Mouse (Mus musculus): ENCODE results near the gene Chid1. TPM values are rescaled to one million over a fixed set of nuclear protein-coding genes. Genes with fewer than 3 reads are reported as not detected.

The Chid1 gene
- polyA plus RNA-seq, 1 experiment from 2014 or later, result 24.3 TPM

- no peak overlapping the region for H3K27ac ChIP-seq
- no peaks in the 10 kb centered on the region for H3K4me1 ChIP-seq
- peaks cover 34% of the 10 kb centered on the region for H3K36me3 ChIP-seq (ENCODE audit: poor library complexity, severe bottlenecking)
- no peak overlapping the region for H3K4me3 ChIP-seq
- H3K9ac ChIP-seq, result no peak overlapping the region
- H3K27me3 ChIP-seq, result no peaks in the 10 kb centered on the region
- no peaks in the 10 kb centered on the region for H3K9me3 ChIP-seq (replicated peaks)
- WGBS, result 77% methylated on average over 1 of the region's 1 CpGs
- no peak overlapping the region for H3K4me2 ChIP-seq
- no peak for ATAC-seq
Observed at GRCm38 (mm10) chr7:141493729-141494128, 45.9 kb downstream of the Chid1 start.

GRCm38 (mm10) chr7:141492738-141493137, 46.9 kb downstream of the Chid1 start:
- no peak for ATAC-seq
- H3K36me3 ChIP-seq (ENCODE audit: poor library complexity, severe bottlenecking), result peaks cover 34% of the 10 kb centered on the region

GRCm38 (mm10) chr7:141491151-141491550, 48.5 kb downstream of the Chid1 start:
- H3K27ac ChIP-seq, result no peak overlapping the region
- no peaks in the 10 kb centered on the region for H3K4me1 ChIP-seq
- H3K27me3 ChIP-seq, result no peaks in the 10 kb centered on the region
- H3K9ac ChIP-seq, result no peak overlapping the region
- no peak overlapping the region for H3K4me3 ChIP-seq
- WGBS, result 83% methylated on average over 2 of the region's 2 CpGs
- peaks cover 34% of the 10 kb centered on the region for H3K36me3 ChIP-seq (ENCODE audit: poor library complexity, severe bottlenecking)
- no peaks in the 10 kb centered on the region for H3K9me3 ChIP-seq (replicated peaks)
- no peak overlapping the region for H3K4me2 ChIP-seq
- no peak for ATAC-seq

More at GRCm38 (mm10) chr7:141492738-141493137, 46.9 kb downstream of the Chid1 start:
- Histone ChIP-seq H3K27ac (no peak overlapping the region), H3K4me2 (no peak overlapping the region), H3K9me3 (replicated peaks) (no peaks in the 10 kb centered on the region), H3K9ac (no peak overlapping the region), H3K27me3 (no peaks in the 10 kb centered on the region), H3K4me1 (no peaks in the 10 kb centered on the region), H3K4me3 (no peak overlapping the region)
- WGBS, result 84% methylated on average over 5 of the region's 5 CpGs

GRCm38 (mm10) chr7:141487141-141487540, 52.5 kb downstream of the Chid1 start:
- no peak overlapping the region for H3K4me2 ChIP-seq
- H3K9ac ChIP-seq, result no peak overlapping the region
- H3K27me3 ChIP-seq, result peaks cover 14% of the 10 kb centered on the region
- H3K4me3 ChIP-seq, result no peak overlapping the region
- 90% methylated on average over 7 of the region's 7 CpGs for WGBS
- no peak overlapping the region for H3K27ac ChIP-seq
- peaks cover 12% of the 10 kb centered on the region for H3K4me1 ChIP-seq
- no peaks in the 10 kb centered on the region for H3K9me3 ChIP-seq (replicated peaks)
- 0 out of 2 replicates have a peak, but pooled peaks cover 8% of the 10 kb centered on the region for H3K36me3 ChIP-seq (ENCODE audit: poor library complexity, severe bottlenecking)
- ATAC-seq, result no peak

GRCm38 (mm10) chr7:141486239-141486638, 53.4 kb downstream of the Chid1 start:
- Histone ChIP-seq H3K9me3 (replicated peaks) (no peaks in the 10 kb centered on the region), H3K27me3 (peaks cover 18% of the 10 kb centered on the region), H3K27ac (no peak overlapping the region), H3K4me2 (no peak overlapping the region), H3K36me3 (ENCODE audit: poor library complexity, severe bottlenecking) (no peaks in the 10 kb centered on the region), H3K4me3 (no peak overlapping the region), H3K9ac (no peak overlapping the region), H3K4me1 (peaks cover 19% of the 10 kb centered on the region)
- no peak for ATAC-seq
- 84% methylated on average over 1 of the region's 1 CpGs for WGBS

GRCm38 (mm10) chr7:141485606-141486005, 54.1 kb downstream of the Chid1 start:
- no peaks in the 10 kb centered on the region for H3K9me3 ChIP-seq (replicated peaks)
- H3K27ac ChIP-seq, result no peak overlapping the region
- no peaks in the 10 kb centered on the region for H3K36me3 ChIP-seq (ENCODE audit: poor library complexity, severe bottlenecking)
- no peak for ATAC-seq
- 0 out of 2 replicates have a peak overlapping the region, but pooled peaks have one; percentile 2 for H3K9ac ChIP-seq
- no peak overlapping the region for H3K4me3 ChIP-seq
- no peak overlapping the region for H3K4me2 ChIP-seq
- H3K27me3 ChIP-seq, result peaks cover 18% of the 10 kb centered on the region
- WGBS, result 89% methylated on average over 2 of the region's 2 CpGs
- peaks cover 25% of the 10 kb centered on the region for H3K4me1 ChIP-seq

GRCm38 (mm10) chr7:141485186-141485585, 54.5 kb downstream of the Chid1 start:
- Histone ChIP-seq H3K9me3 (replicated peaks) (no peaks in the 10 kb centered on the region), H3K27me3 (peaks cover 18% of the 10 kb centered on the region), H3K27ac (no peak overlapping the region), H3K4me1 (peaks cover 25% of the 10 kb centered on the region), H3K36me3 (ENCODE audit: poor library complexity, severe bottlenecking) (no peaks in the 10 kb centered on the region), H3K4me2 (no peak overlapping the region), H3K4me3 (no peak overlapping the region), H3K9ac (0 out of 2 replicates have a peak overlapping the region, but pooled peaks have one; percentile 2)
- 80% methylated on average over 2 of the region's 2 CpGs for WGBS
- ATAC-seq, result no peak

GRCm38 (mm10) chr7:141484186-141485120, 55.2 kb downstream of the Chid1 start:
- Histone ChIP-seq H3K9me3 (replicated peaks) (no peaks in the 10 kb centered on the region), H3K27me3 (peaks cover 18% of the 10 kb centered on the region), H3K4me3 (no peak overlapping the region), H3K9ac (no peak overlapping the region), H3K36me3 (ENCODE audit: poor library complexity, severe bottlenecking) (no peaks in the 10 kb centered on the region), H3K27ac (no peak overlapping the region), H3K4me2 (no peak overlapping the region), H3K4me1 (peaks cover 25% of the 10 kb centered on the region)
- WGBS, result 86% methylated on average over 4 of the region's 5 CpGs
- no peak for ATAC-seq

- Histone ChIP-seq H3K27me3 (peaks cover 22% of the 10 kb centered on the region), H3K9me3 (replicated peaks) (no peaks in the 10 kb centered on the region), H3K36me3 (ENCODE audit: poor library complexity, severe bottlenecking) (no peaks in the 10 kb centered on the region), H3K9ac (no peak overlapping the region), H3K4me2 (peak overlapping the region; percentile 95), H3K27ac (no peak overlapping the region), H3K4me1 (peaks cover 25% of the 10 kb centered on the region), H3K4me3 (0 out of 2 replicates have a peak overlapping the region, but pooled peaks have one; percentile 60)
- no peak for ATAC-seq
- WGBS, result 74% methylated on average over 6 of the region's 6 CpGs
Observed at GRCm38 (mm10) chr7:141483114-141483653, 56.5 kb downstream of the Chid1 start.

GRCm38 (mm10) chr7:141482531-141483024, 57.1 kb downstream of the Chid1 start:
- Histone ChIP-seq H3K4me3 (peak overlapping the region; percentile 60), H3K9me3 (replicated peaks) (no peaks in the 10 kb centered on the region), H3K36me3 (ENCODE audit: poor library complexity, severe bottlenecking) (no peaks in the 10 kb centered on the region), H3K9ac (peak overlapping the region; percentile 79), H3K4me2 (peak overlapping the region; percentile 95), H3K4me1 (peaks cover 25% of the 10 kb centered on the region), H3K27me3 (peaks cover 24% of the 10 kb centered on the region), H3K27ac (no peak overlapping the region)
- 0 out of 2 replicates have a peak, but pooled peaks have one; percentile 1 for ATAC-seq
- 8% methylated on average over 11 of the region's 11 CpGs for whole genome bisulfite sequencing

- peaks cover 29% of the 10 kb centered on the region for H3K4me1 ChIP-seq
- under 1% methylated on average over 73 of the region's 81 CpGs for WGBS
- H3K4me2 ChIP-seq, result peak overlapping the region; percentile 95
- peaks cover 31% of the 10 kb centered on the region for H3K27me3 ChIP-seq
- H3K4me3 ChIP-seq, result peak overlapping the region; percentile 60
- no peaks in the 10 kb centered on the region for H3K9me3 ChIP-seq (replicated peaks)
- ATAC-seq, result peak; percentile 66
- H3K36me3 ChIP-seq (ENCODE audit: poor library complexity, severe bottlenecking), result no peaks in the 10 kb centered on the region
- peak overlapping the region; percentile 79 for H3K9ac ChIP-seq
- no peak overlapping the region for H3K27ac ChIP-seq
Observed at GRCm38 (mm10) chr7:141481498-141482401, 57.9 kb downstream of the Chid1 start.

Measured in forebrain, embryonic 13.5 days (tissue).